Mouse (Mus musculus) lung, embryonic 14.5 days (tissue): ENCODE results near the gene Mrpl37. TPM values are rescaled to one million over a fixed set of nuclear protein-coding genes. Genes with fewer than 3 reads are reported as not detected.

Experiments
- ATAC-seq: fragments of 200-750 bp; cut with Nextera tagmentation; 2 replicates; pipeline ENCODE4 v1.8.0; 2017; ENCODE audit warnings: mild to moderate bottlenecking, moderate TSS enrichment, moderate library complexity; ENCODE audit not compliant: insufficient read depth
- DNase-seq: peaks from one replicate; pipeline ENCODE4 v3.0.0-alpha.2; 2015
- H3K27ac ChIP-seq: fragments of 300-500 bp; sonication (generic); 2 replicates; pipeline ENCODE4 v1.5.1; 2014; ENCODE audit warnings: low read depth, mild to moderate bottlenecking, moderate library complexity
- H3K27me3 ChIP-seq: fragments of 300-500 bp; sonication (generic); 2 replicates; pipeline ENCODE4 v1.6.1; 2014; ENCODE audit warnings: low read length, control low read depth; ENCODE audit not compliant: insufficient read depth
- H3K36me3 ChIP-seq: fragments of 300-500 bp; sonication (generic); 2 replicates; pipeline ENCODE4 v1.6.1; 2014; ENCODE audit warnings: control low read depth; ENCODE audit not compliant: insufficient read depth
- H3K4me1 ChIP-seq: fragments of 300-500 bp; sonication (generic); 2 replicates; pipeline ENCODE4 v1.6.1; 2014; ENCODE audit warnings: antibody characterized with exemption, control low read depth; ENCODE audit not compliant: insufficient read depth
- H3K4me2 ChIP-seq: fragments of 300-500 bp; sonication (generic); 2 replicates; pipeline ENCODE4 v1.6.1; 2014; ENCODE audit warnings: mild to moderate bottlenecking
- H3K4me3 ChIP-seq: fragments of 300-500 bp; sonication (generic); 2 replicates; pipeline ENCODE4 v1.5.1; 2014; ENCODE audit warnings: low read depth, low read length
- H3K9ac ChIP-seq: fragments of 300-500 bp; sonication (generic); 2 replicates; pipeline ENCODE4 v1.6.1; 2014
- H3K9me3 ChIP-seq: fragments of 300-500 bp; sonication (generic); 2 replicates; pipeline ENCODE4 v1.6.1; 2016; ENCODE audit warnings: low read depth, low read length, control low read depth
- CTCF ChIP-seq: IDR thresholded peaks from 2 replicates; pipeline ENCODE4 v1.5.1; 2016; ENCODE audit warnings: antibody characterized with exemption, low read depth
- WGBS: fragments of 180-500 bp; shearing (Covaris S2); extraction: QIAGEN DNeasy Blood & Tissue Kit; methylation state at CpG from one replicate; pipeline ENCODE4 v1.1.7; 2014; 5-methylcytosine and 5-hydroxymethylcytosine counted together
- polyA plus RNA-seq: library from polyadenylated mRNA; unstranded; fragments of >200 nt; fragmentation: Nextera tagmentation; extraction: Ambion mirVana; gene quantifications from 2 replicates; pipeline ENCODE4 v1.2.1, GENCODE M21; 2014

Gene Mrpl37
- polyA plus RNA-seq, 1 experiment from 2014 or later, result 115 TPM

GRCm38 (mm10) chr4:107012005-107012478, 54.6 kb downstream of the Mrpl37 start:
- 68% methylated on average over 13 of the region's 13 CpGs for WGBS
- Histone ChIP-seq H3K9ac (no peak overlapping the region), H3K27ac (no peak overlapping the region), H3K4me3 (no peak overlapping the region), H3K4me2 (no peak overlapping the region), H3K4me1 (no peaks in the 10 kb centered on the region), H3K9me3 (no peaks in the 10 kb centered on the region), H3K36me3 (peaks cover 34% of the 10 kb centered on the region), H3K27me3 (no peaks in the 10 kb centered on the region)
- no peak for ATAC-seq
- no peak for DNase-seq
- TF ChIP-seq CTCF, result no peak

GRCm38 (mm10) chr4:107011325-107012004, 55.2 kb downstream of the Mrpl37 start:
- TF ChIP-seq CTCF, result no peak
- H3K4me1 ChIP-seq, result no peaks in the 10 kb centered on the region
- no peak overlapping the region for H3K27ac ChIP-seq
- DNase-seq (no peak), ATAC-seq (no peak)
- WGBS, result 86% methylated on average over 8 of the region's 8 CpGs
- H3K4me2 ChIP-seq, result no peak overlapping the region
- peaks cover 37% of the 10 kb centered on the region for H3K36me3 ChIP-seq
- no peaks in the 10 kb centered on the region for H3K9me3 ChIP-seq
- H3K4me3 ChIP-seq, result no peak overlapping the region
- H3K27me3 ChIP-seq, result no peaks in the 10 kb centered on the region
- no peak overlapping the region for H3K9ac ChIP-seq

DNA sequence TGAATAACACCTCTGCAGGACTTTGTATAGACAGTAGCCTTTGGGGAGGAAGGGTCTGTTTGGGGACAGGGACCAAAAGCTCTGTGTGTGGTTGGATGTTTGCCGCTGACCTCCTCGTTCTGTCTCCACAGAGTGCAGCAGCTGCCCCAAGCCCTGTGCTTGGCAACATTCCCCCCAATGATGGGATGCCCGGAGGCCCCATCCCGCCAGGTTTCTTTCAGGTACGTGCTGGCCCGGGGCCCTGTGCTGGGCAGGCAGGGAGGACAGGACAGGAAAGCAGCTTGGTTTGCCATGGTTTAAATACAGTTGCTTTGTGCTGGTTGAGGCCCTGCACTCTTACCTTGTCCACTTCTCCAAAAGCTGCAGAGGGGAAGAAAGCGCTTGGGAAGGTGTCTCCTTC, 57.1 kb downstream of the Mrpl37 start:
- ATAC-seq, result no peak
- H3K27ac ChIP-seq, result no peak overlapping the region
- 88% methylated on average over 7 of the region's 7 CpGs for WGBS
- H3K9me3 ChIP-seq, result no peaks in the 10 kb centered on the region
- H3K9ac ChIP-seq, result no peak overlapping the region
- no peak overlapping the region for H3K4me2 ChIP-seq
- no peak for TF ChIP-seq CTCF
- H3K4me1 ChIP-seq, result no peaks in the 10 kb centered on the region
- no peak overlapping the region for H3K4me3 ChIP-seq
- H3K36me3 ChIP-seq, result peaks cover 33% of the 10 kb centered on the region
- no peaks in the 10 kb centered on the region for H3K27me3 ChIP-seq
- no peak for DNase-seq

DNA sequence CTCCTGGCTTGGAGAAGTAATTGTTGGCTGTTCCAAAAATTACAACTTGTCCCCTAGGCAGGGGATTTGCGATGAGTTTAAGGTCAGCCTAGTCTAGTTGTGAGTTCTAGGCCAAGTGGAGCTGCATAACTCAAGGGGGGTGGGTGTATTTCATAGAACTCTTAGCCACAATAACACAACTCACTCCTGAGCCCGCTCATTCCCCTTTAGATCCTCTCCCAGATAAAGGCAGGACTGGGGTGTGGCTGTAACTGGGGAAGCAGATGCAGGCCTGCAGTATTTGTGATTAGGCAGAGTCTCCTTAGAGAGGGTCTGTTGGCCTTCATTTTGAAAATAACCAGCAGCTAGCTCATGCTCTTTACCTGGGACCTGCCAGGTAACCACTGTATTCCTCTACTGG, 58.5 kb downstream of the Mrpl37 start:
- DNase-seq (no peak), ATAC-seq (no peak)
- Histone ChIP-seq H3K4me2 (no peak overlapping the region), H3K4me1 (no peaks in the 10 kb centered on the region), H3K9ac (no peak overlapping the region), H3K9me3 (no peaks in the 10 kb centered on the region), H3K4me3 (no peak overlapping the region), H3K36me3 (peaks cover 29% of the 10 kb centered on the region), H3K27ac (no peak overlapping the region), H3K27me3 (no peaks in the 10 kb centered on the region)
- no peak for TF ChIP-seq CTCF
- 85% methylated on average over 2 of the region's 2 CpGs for WGBS

DNA sequence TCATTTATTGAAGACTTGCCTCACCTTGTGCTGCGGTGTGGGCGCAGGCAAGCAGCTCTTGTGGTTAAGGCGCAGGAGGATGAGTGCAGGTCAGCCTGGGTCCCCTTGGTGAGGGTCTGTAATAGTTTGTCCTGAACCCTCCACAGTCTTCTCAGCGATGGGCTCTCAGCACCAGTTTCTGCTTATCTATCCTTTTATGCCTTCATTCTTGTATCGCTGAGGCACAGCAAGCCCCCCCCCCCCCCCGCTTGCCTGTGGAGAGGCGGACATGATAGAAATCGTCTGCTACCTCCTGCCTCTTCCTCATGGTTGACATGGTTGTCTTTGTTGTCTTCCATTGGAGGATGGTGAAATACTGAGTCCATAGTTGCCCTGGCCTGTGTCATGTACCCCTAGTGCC, 59.3 kb downstream of the Mrpl37 start:
- peaks cover 29% of the 10 kb centered on the region for H3K36me3 ChIP-seq
- no peaks in the 10 kb centered on the region for H3K27me3 ChIP-seq
- ATAC-seq, result no peak
- 89% methylated on average over 8 of the region's 8 CpGs for WGBS
- H3K4me3 ChIP-seq, result no peak overlapping the region
- H3K27ac ChIP-seq, result no peak overlapping the region
- H3K9me3 ChIP-seq, result no peaks in the 10 kb centered on the region
- TF ChIP-seq CTCF, result no peak
- H3K9ac ChIP-seq, result no peak overlapping the region
- no peak overlapping the region for H3K4me2 ChIP-seq
- DNase-seq, result no peak
- H3K4me1 ChIP-seq, result no peaks in the 10 kb centered on the region

DNA sequence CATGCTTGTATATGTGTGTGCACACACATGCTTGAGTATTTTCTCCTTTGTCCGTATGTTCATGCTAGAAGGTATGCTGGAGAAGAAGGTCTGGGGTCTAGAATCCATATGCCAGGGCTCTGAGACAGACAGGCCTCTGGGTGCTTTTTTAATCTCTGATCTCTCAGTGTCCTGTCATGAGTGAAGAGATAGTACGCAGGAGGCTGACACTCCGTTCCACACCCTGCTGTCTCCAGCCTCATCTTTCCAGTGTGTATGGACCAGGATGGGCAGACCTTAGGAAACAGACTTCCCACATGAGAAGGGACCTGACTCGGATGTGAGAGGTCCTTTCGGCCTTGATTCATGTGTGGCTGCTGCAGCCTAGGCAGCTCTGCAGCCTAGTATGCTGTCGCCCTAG, 59.9 kb downstream of the Mrpl37 start:
- DNase-seq (no peak), ATAC-seq (no peak)
- Histone ChIP-seq H3K27me3 (no peaks in the 10 kb centered on the region), H3K4me2 (no peak overlapping the region), H3K9me3 (no peaks in the 10 kb centered on the region), H3K27ac (no peak overlapping the region), H3K4me1 (no peaks in the 10 kb centered on the region), H3K4me3 (no peak overlapping the region), H3K36me3 (peaks cover 29% of the 10 kb centered on the region), H3K9ac (no peak overlapping the region)
- 84% methylated on average over 6 of the region's 6 CpGs for WGBS
- TF ChIP-seq CTCF, result no peak

- WGBS, result 62% methylated on average over 4 of the region's 4 CpGs
- H3K9ac ChIP-seq, result no peak overlapping the region
- H3K9me3 ChIP-seq, result no peaks in the 10 kb centered on the region
These were observed 60.4 kb downstream of the Mrpl37 start for GRCm38 (mm10) chr4:107006229-107006628.

More at GRCm38 (mm10) chr4:107006229-107006628, 60.4 kb downstream of the Mrpl37 start:
- Histone ChIP-seq H3K27me3 (no peaks in the 10 kb centered on the region), H3K27ac (no peak overlapping the region), H3K4me1 (no peaks in the 10 kb centered on the region), H3K36me3 (peaks cover 24% of the 10 kb centered on the region), H3K4me2 (no peak overlapping the region), H3K4me3 (no peak overlapping the region)
- no peak for TF ChIP-seq CTCF
- ATAC-seq (no peak), DNase-seq (no peak)

Other genes with a start within 250 kb of the Mrpl37 start
- gene Ssbp3, start 156.2 kb downstream of the Mrpl37 start, polyA plus RNA-seq, result 69.5 and 80.2 TPM in 2 replicates
- 5.3 and 6.7 TPM in 2 replicates for gene Cyb5rl, start 120 bp upstream of the Mrpl37 start, polyA plus RNA-seq
- not detected in 2 replicates for gene Cdcp2, start 30.0 kb upstream of the Mrpl37 start, polyA plus RNA-seq
- 321 and 337 TPM in 2 replicates for gene Tmem59, start 111.5 kb upstream of the Mrpl37 start, polyA plus RNA-seq
- 17.1 and 28.3 TPM in 2 replicates for gene Tceanc2, start 112.2 kb upstream of the Mrpl37 start, polyA plus RNA-seq
- gene Ldlrad1, start 142.3 kb upstream of the Mrpl37 start, polyA plus RNA-seq, result not detected in 2 replicates
- 69.0 and 75.2 TPM in 2 replicates for gene Lrrc42, start 186.7 kb upstream of the Mrpl37 start, polyA plus RNA-seq
- gene Hspb11, start 186.7 kb upstream of the Mrpl37 start, polyA plus RNA-seq, result 37.6 and 41.4 TPM in 2 replicates
- not detected in 2 replicates for gene Dio1, start 240.3 kb upstream of the Mrpl37 start, polyA plus RNA-seq
- gene Yipf1, start 247.5 kb upstream of the Mrpl37 start, polyA plus RNA-seq, result 53.2 and 55.1 TPM in 2 replicates